In genomic region chr11:6474381-6474780, GRCm38 (mm10) we compare ENCODE assay signal across 8 mouse cellular contexts. TPM values are rescaled to one million over a fixed set of nuclear protein-coding genes. Genes with fewer than 3 reads are reported as not detected.
DNase-seq lines count a peak whose midpoint lies in the region; ATAC-seq and TF ChIP-seq lines count a peak whose summit lies in the region.

No protein-coding gene starts in this region.

- peak overlapping the region; percentile 98 for H3ac ChIP-seq in C2C12 (ENCODE audit: control insufficient read depth, insufficient read length, low read depth)

- H3K27ac ChIP-seq in heart, adult 2 months: peak overlapping the region; percentile 88
- no peak overlapping the region for H3K27ac ChIP-seq in forebrain, embryonic 16.5 days (ENCODE audit: low read length)
- H3K27ac ChIP-seq in liver, embryonic 15.5 days (replicated peaks): peak overlapping the region; percentile 97

- peaks cover 56% of the 10 kb centered on the region for H3K79me3 ChIP-seq in C2C12 (ENCODE audit: low read depth)

- peak overlapping the region; percentile 83 for H3K4me3 ChIP-seq in heart, adult 2 months
- peak overlapping the region; percentile 85 for H3K4me3 ChIP-seq in C2C12 (ENCODE audit: insufficient read depth, poor library complexity, severe bottlenecking)
- H3K4me3 ChIP-seq in forebrain, embryonic 16.5 days (replicated peaks; ENCODE audit: low read length): peak overlapping the region; percentile 92
- peak overlapping the region; percentile 98 for H3K4me3 ChIP-seq in liver, embryonic 15.5 days (replicated peaks)

- intact Hi-C loops in heart, adult 2 months (cut with DNase I): loop anchor here (2.0 kb wide), 1 partner anchor 30 kb away; the partner anchor contains the start of gene H2afv
- intact Hi-C loops in heart, postnatal 10 days (cut with DNase I): loop anchor here (5.0 kb wide), 1 partner anchor 73 kb away; the partner anchor contains the start of gene Ccm2
- intact Hi-C loops in left cerebral cortex, postnatal 10 days (cut with DNase I): no loop called here

- H3K9me3 ChIP-seq in forebrain, embryonic 16.5 days (ENCODE audit: control insufficient read depth, low read length): no peaks in the 10 kb centered on the region
- no peaks in the 10 kb centered on the region for H3K9me3 ChIP-seq in liver, embryonic 15.5 days (replicated peaks)

- DNase-seq in heart, adult 2 months: no peak
- no peak for DNase-seq in heart, postnatal 10 days
- DNase-seq in cerebellum, adult 9-10 months: no peak
- DNase-seq in left cerebral cortex, postnatal 10 days (ENCODE audit: extremely low spot score in 1 of 2, low spot score in 2 of 2): no peak
- no peak for DNase-seq in frontal cortex, postnatal 10 days (ENCODE audit: low spot score in 2 of 2)

- H3K9ac ChIP-seq in heart, adult 2 months (ENCODE audit: low read depth, low read length): peak overlapping the region; percentile 61
- H3K9ac ChIP-seq in forebrain, embryonic 16.5 days (replicated peaks; ENCODE audit: low read depth, low read length): peak overlapping the region; percentile 90
- H3K9ac ChIP-seq in liver, embryonic 15.5 days: peak overlapping the region; percentile 98

- peaks cover 43% of the 10 kb centered on the region for H3K36me3 ChIP-seq in heart, adult 2 months (ENCODE audit: control insufficient read depth, insufficient read depth, low read length)
- peaks cover 54% of the 10 kb centered on the region for H3K36me3 ChIP-seq in C2C12 (ENCODE audit: control insufficient read depth, insufficient read depth)
- no peaks in the 10 kb centered on the region for H3K36me3 ChIP-seq in forebrain, embryonic 16.5 days (ENCODE audit: control insufficient read depth, insufficient read depth)
- peaks cover 21% of the 10 kb centered on the region for H3K36me3 ChIP-seq in liver, embryonic 15.5 days (replicated peaks)

- no peak for TF ChIP-seq EP300 in heart, adult 2 months (IDR thresholded peaks at IDR 0.05; ENCODE audit: insufficient read depth, low read depth, low read length)

- no peak for TF ChIP-seq CTCF in heart, adult 2 months (IDR thresholded peaks at IDR 0.05)
- no peak for TF ChIP-seq CTCF in C2C12 (IDR thresholded peaks at IDR 0.05; ENCODE audit: control insufficient read depth, insufficient read depth, insufficient read length)

- H3K79me2 ChIP-seq in heart, adult 2 months (replicated peaks; ENCODE audit: control insufficient read depth, insufficient read depth, low read length): peaks cover 4% of the 10 kb centered on the region; the same call in 1 of the 2 replicates
- H3K79me2 ChIP-seq in C2C12 (ENCODE audit: control insufficient read depth, insufficient read depth): peaks cover 64% of the 10 kb centered on the region

- H3K4me2 ChIP-seq in forebrain, embryonic 16.5 days (ENCODE audit: low read length): peak overlapping the region; percentile 89
- H3K4me2 ChIP-seq in liver, embryonic 15.5 days: peak overlapping the region; percentile 91

- H3K4me1 ChIP-seq in heart, adult 2 months (ENCODE audit: control insufficient read depth, insufficient read depth, low read length): peaks cover 10% of the 10 kb centered on the region
- H3K4me1 ChIP-seq in forebrain, embryonic 16.5 days (replicated peaks; ENCODE audit: control insufficient read depth, insufficient read depth, low read length): peaks cover 39% of the 10 kb centered on the region
- H3K4me1 ChIP-seq in liver, embryonic 15.5 days (replicated peaks): peaks cover 51% of the 10 kb centered on the region

- no peak for ATAC-seq in forebrain, embryonic 16.5 days
- no peak for ATAC-seq in liver, embryonic 15.5 days (ENCODE audit: insufficient read depth)

- 13% methylated on average over 6 of the region's 6 CpGs for WGBS in heart, adult 2 months
- WGBS in forebrain, embryonic 16.5 days: 44% methylated on average over 6 of the region's 6 CpGs
- 25% methylated on average over 6 of the region's 6 CpGs for WGBS in liver, embryonic 15.5 days (ENCODE audit: insufficient replicate concordance)

- H3K27me3 ChIP-seq in heart, adult 2 months (ENCODE audit: control insufficient read depth, insufficient read depth, low read length): no peaks in the 10 kb centered on the region
- H3K27me3 ChIP-seq in C2C12 (ENCODE audit: control insufficient read depth, insufficient read depth, insufficient read length): no peaks in the 10 kb centered on the region
- H3K27me3 ChIP-seq in forebrain, embryonic 16.5 days (replicated peaks; ENCODE audit: control insufficient read depth, insufficient read depth, low read length): no peaks in the 10 kb centered on the region
- H3K27me3 ChIP-seq in liver, embryonic 15.5 days: no peaks in the 10 kb centered on the region

- no peak for TF ChIP-seq POLR2A in heart, adult 2 months (IDR thresholded peaks at IDR 0.05; ENCODE audit: insufficient read depth, low read depth, low read length)

TF ChIP-seq in C2C12, 6 proteins besides CTCF, POLR2A, EP300 and RAD21:
- no peak for TF ChIP-seq MAX (IDR thresholded peaks at IDR 0.05)
- no peak for TF ChIP-seq MYOD1 (IDR thresholded peaks at IDR 0.05; ENCODE audit: control insufficient read depth, insufficient read length, low read depth)
- TF ChIP-seq CEBPB (IDR thresholded peaks at IDR 0.05; ENCODE audit: low read depth): no peak
- TF ChIP-seq MYOG (IDR thresholded peaks at IDR 0.05; ENCODE audit: control insufficient read depth, extremely low read depth, insufficient read length): no peak
- no peak for TF ChIP-seq FOSL1 (IDR thresholded peaks at IDR 0.05; ENCODE audit: insufficient read depth, low read length, poor library complexity, severe bottlenecking)
- TF ChIP-seq USF1 (IDR thresholded peaks at IDR 0.05; ENCODE audit: low read depth): no peak

RNA-seq across cellular contexts. Expression of gene Purb, which starts 1.3 kb away (rescaled TPM):
- 10 to 100 TPM; 28.0 to 31.5 TPM for total RNA-seq in heart, adult 2 months (2021)
- 5.0 and 9.3 TPM in 2 replicates for polyA plus RNA-seq in heart, adult 2 months (2012; rRNA removed)
- 10 to 100 TPM; 70.5 to 74.0 TPM for total RNA-seq in heart, postnatal 10 days (2021)
- polyA plus RNA-seq in C2C12 (2012; fragmentation: generic; extraction: Trizol): 41.0 TPM
- polyA plus RNA-seq in forebrain, embryonic 16.5 days (2015; fragmentation: Nextera tagmentation; extraction: Ambion mirVana): 14.4 and 16.7 TPM in 2 replicates
- polyA plus RNA-seq in liver, embryonic 15.5 days (2015; fragmentation: Nextera tagmentation; extraction: Ambion mirVana): 7.6 TPM in 2 replicates
- 100 to 1,000 TPM; 276 to 277 TPM for total RNA-seq in left cerebral cortex, postnatal 10 days (2021)

RNA-seq across cellular contexts. Expression of gene H2afv, which starts 30.1 kb away (rescaled TPM):
- 10 to 100 TPM; 75.8 to 80.8 TPM for total RNA-seq in heart, adult 2 months (2021)
- 46.3 and 59.2 TPM in 2 replicates for polyA plus RNA-seq in heart, adult 2 months (2012; rRNA removed)
- total RNA-seq in heart, postnatal 10 days (2021): 10 to 100 TPM; 73.1 to 82.9 TPM
- polyA plus RNA-seq in C2C12 (2012; fragmentation: generic; extraction: Trizol): 153 TPM
- polyA plus RNA-seq in forebrain, embryonic 16.5 days (2015; fragmentation: Nextera tagmentation; extraction: Ambion mirVana): 438 and 507 TPM in 2 replicates
- 109 and 118 TPM in 2 replicates for polyA plus RNA-seq in liver, embryonic 15.5 days (2015; fragmentation: Nextera tagmentation; extraction: Ambion mirVana)
- total RNA-seq in left cerebral cortex, postnatal 10 days (2021): 10 to 100 TPM; 26.6 to 28.9 TPM

RNA-seq across cellular contexts. Expression of gene Myo1g, which starts 46.4 kb away (rescaled TPM):
- total RNA-seq in heart, adult 2 months (2021): 1 to 10 TPM; 1.4 TPM
- 4.1 and 7.2 TPM in 2 replicates for polyA plus RNA-seq in heart, adult 2 months (2012; rRNA removed)
- total RNA-seq in heart, postnatal 10 days (2021): 1 to 10 TPM; 1.4 to 1.6 TPM
- 0.04 TPM for polyA plus RNA-seq in C2C12 (2012; fragmentation: generic; extraction: Trizol)
- polyA plus RNA-seq in forebrain, embryonic 16.5 days (2015; fragmentation: Nextera tagmentation; extraction: Ambion mirVana): 0.20 and 0.60 TPM in 2 replicates
- polyA plus RNA-seq in liver, embryonic 15.5 days (2015; fragmentation: Nextera tagmentation; extraction: Ambion mirVana): 9.4 and 9.6 TPM in 2 replicates
- under 1 TPM; 0.51 to 0.85 TPM for total RNA-seq in left cerebral cortex, postnatal 10 days (2021)

RNA-seq across cellular contexts. Expression of gene Ppia, which starts 59.1 kb away (rescaled TPM):
- total RNA-seq in heart, adult 2 months (2021): 100 to 1,000 TPM; 304 to 328 TPM
- 298 and 449 TPM in 2 replicates for polyA plus RNA-seq in heart, adult 2 months (2012; rRNA removed)
- total RNA-seq in heart, postnatal 10 days (2021): 100 to 1,000 TPM; 943 to 992 TPM
- 4,929 TPM for polyA plus RNA-seq in C2C12 (2012; fragmentation: generic; extraction: Trizol)
- polyA plus RNA-seq in forebrain, embryonic 16.5 days (2015; fragmentation: Nextera tagmentation; extraction: Ambion mirVana): 3,622 and 3,688 TPM in 2 replicates
- 2,223 and 2,518 TPM in 2 replicates for polyA plus RNA-seq in liver, embryonic 15.5 days (2015; fragmentation: Nextera tagmentation; extraction: Ambion mirVana)
- total RNA-seq in left cerebral cortex, postnatal 10 days (2021): 1,000 to 10,000 TPM; 2,299 to 2,355 TPM
